Comparison of ENCODE assay signal across 11 mouse cellular contexts in the genomic region with DNA sequence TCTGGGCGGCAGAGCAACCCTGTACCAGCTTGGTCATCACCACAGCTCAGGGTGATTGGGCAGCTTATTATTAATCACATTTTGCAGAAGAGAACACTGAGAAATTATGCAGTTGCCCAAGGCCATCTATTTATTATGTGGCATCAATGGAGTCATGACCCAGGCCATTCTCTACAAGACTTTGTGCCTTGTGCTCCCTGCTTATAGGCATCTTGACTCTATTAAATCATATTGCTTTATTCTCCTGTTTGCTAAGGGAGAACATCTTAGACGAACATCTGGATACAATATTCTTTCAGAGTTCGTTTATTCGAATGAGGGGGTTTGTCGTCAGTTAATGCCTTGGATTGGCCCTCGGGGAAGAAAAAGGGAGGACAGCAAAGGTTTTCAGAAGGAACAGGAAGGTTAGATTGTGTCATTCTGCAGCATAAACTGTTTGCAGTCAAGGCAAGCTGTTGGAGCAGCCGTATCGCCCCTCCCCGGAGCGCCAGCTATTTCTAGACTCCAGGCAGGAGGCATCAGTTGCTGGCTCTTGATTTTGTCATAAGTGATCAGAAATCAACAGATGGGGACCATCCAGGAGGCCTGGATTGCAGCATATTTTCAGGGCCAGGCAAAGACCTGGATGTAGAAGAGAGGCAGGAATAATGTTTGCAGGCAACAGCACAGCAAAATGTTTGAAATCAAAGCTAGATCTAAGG.
DNase-seq lines count a peak whose midpoint lies in the region; ATAC-seq and TF ChIP-seq lines count a peak whose summit lies in the region.
"Had no signal": no experiment of that assay in that cellular context is flagged by ENCODE, and none has a peak within 500 bp of the region (broad histone marks: within the 10 kb centered on the region; RNA-seq: fewer than 3 reads in every experiment).

No protein-coding gene starts in this region.

- TF ChIP-seq POLR2A in lung, adult 2 months (IDR thresholded peaks at IDR 0.05; ENCODE audit: borderline replicate concordance, extremely low read depth, low read depth, low read length), result no peak

- no peak overlapping the region for H3K4me2 ChIP-seq in lung, embryonic 14.5 days
- H3K4me2 ChIP-seq in hindbrain, embryonic 16.5 days (ENCODE audit: low read length), result no peak overlapping the region
- no peak overlapping the region for H3K4me2 ChIP-seq in limb, embryonic 15.5 days
- H3K4me2 ChIP-seq: midbrain, embryonic 12.5 days had no signal

- no peak for TF ChIP-seq CTCF in lung, embryonic 14.5 days (IDR thresholded peaks at IDR 0.05; ENCODE audit: low read depth)
- TF ChIP-seq CTCF in lung, adult 2 months (IDR thresholded peaks at IDR 0.05; ENCODE audit: insufficient read depth, low read length), result no peak

- ATAC-seq in lung, embryonic 14.5 days (ENCODE audit: insufficient read depth), result peak; percentile 41; the same call in 1 of the 2 replicates
- ATAC-seq in hindbrain, embryonic 16.5 days, result peak; percentile 37; the same call in 1 of the 2 replicates
- ATAC-seq in limb, embryonic 15.5 days (ENCODE audit: insufficient number of reproducible peaks, low FRiP score, low TSS enrichment, low read depth), result no peak
- ATAC-seq: intestine, embryonic 16.5 days had no signal

- no peaks in the 10 kb centered on the region for H3K9me3 ChIP-seq in lung, embryonic 14.5 days (ENCODE audit: low read depth, low read length)
- H3K9me3 ChIP-seq in hindbrain, embryonic 16.5 days (ENCODE audit: control insufficient read depth, low read length), result no peaks in the 10 kb centered on the region
- no peaks in the 10 kb centered on the region for H3K9me3 ChIP-seq in limb, embryonic 15.5 days
- H3K9me3 ChIP-seq: midbrain, embryonic 12.5 days had no signal

- H3K27ac ChIP-seq in lung, embryonic 14.5 days (ENCODE audit: low read depth), result no peak overlapping the region
- H3K27ac ChIP-seq in hindbrain, embryonic 16.5 days (ENCODE audit: low read depth, low read length), result no peak overlapping the region; the same call in 1 of the 2 replicates
- H3K27ac ChIP-seq in limb, embryonic 15.5 days, result peak overlapping the region; percentile 47
- H3K27ac ChIP-seq: midbrain, embryonic 12.5 days had no signal

- H3K36me3 ChIP-seq in lung, embryonic 14.5 days (ENCODE audit: insufficient read depth), result no peaks in the 10 kb centered on the region
- H3K36me3 ChIP-seq in hindbrain, embryonic 16.5 days (ENCODE audit: control insufficient read depth, insufficient read depth, low read length), result no peaks in the 10 kb centered on the region
- no peaks in the 10 kb centered on the region for H3K36me3 ChIP-seq in limb, embryonic 15.5 days
- H3K36me3 ChIP-seq: midbrain, embryonic 12.5 days had no signal

- no peak overlapping the region for H3K4me3 ChIP-seq in lung, embryonic 14.5 days (ENCODE audit: low read depth, low read length)
- H3K4me3 ChIP-seq in lung, adult 2 months (replicated peaks; ENCODE audit: extremely low read depth, low read depth, low read length), result no peak overlapping the region
- no peak overlapping the region for H3K4me3 ChIP-seq in hindbrain, embryonic 16.5 days (ENCODE audit: low read length)
- H3K4me3 ChIP-seq in limb, embryonic 15.5 days, result no peak overlapping the region
- H3K4me3 ChIP-seq: midbrain, embryonic 12.5 days had no signal

- 43% methylated on average over 10 of the region's 10 CpGs for WGBS in lung, embryonic 14.5 days
- 64% methylated on average over 10 of the region's 10 CpGs for WGBS in lung, adult 2 months
- 63% methylated on average over 10 of the region's 10 CpGs for WGBS in hindbrain, embryonic 16.5 days
- 19% methylated on average over 10 of the region's 10 CpGs for WGBS in limb, embryonic 15.5 days

- no peaks in the 10 kb centered on the region for H3K27me3 ChIP-seq in lung, embryonic 14.5 days (ENCODE audit: insufficient read depth, low read length)
- H3K27me3 ChIP-seq in hindbrain, embryonic 16.5 days (replicated peaks; ENCODE audit: control insufficient read depth, insufficient read depth, low read length), result no peaks in the 10 kb centered on the region
- H3K27me3 ChIP-seq in limb, embryonic 15.5 days, result no peaks in the 10 kb centered on the region
- H3K27me3 ChIP-seq: midbrain, embryonic 12.5 days had no signal

- H3K9ac ChIP-seq in lung, embryonic 14.5 days, result no peak overlapping the region
- no peak overlapping the region for H3K9ac ChIP-seq in hindbrain, embryonic 16.5 days (ENCODE audit: low read depth, low read length)
- H3K9ac ChIP-seq in limb, embryonic 15.5 days, result no peak overlapping the region
- H3K9ac ChIP-seq: midbrain, embryonic 12.5 days had no signal

- no peaks in the 10 kb centered on the region for H3K4me1 ChIP-seq in lung, embryonic 14.5 days (ENCODE audit: insufficient read depth)
- 0 out of 2 replicates have a peak, but pooled peaks cover 3% of the 10 kb centered on the region for H3K4me1 ChIP-seq in lung, adult 2 months (ENCODE audit: control insufficient read depth, insufficient read depth, low read length)
- no peaks in the 10 kb centered on the region; the same call in 1 of the 2 replicates for H3K4me1 ChIP-seq in hindbrain, embryonic 16.5 days (ENCODE audit: control insufficient read depth, insufficient read depth, low read depth, low read length)
- peaks cover 19% of the 10 kb centered on the region for H3K4me1 ChIP-seq in limb, embryonic 15.5 days

- DNase-seq in lung, embryonic 14.5 days, result peak; percentile 43
- DNase-seq in lung, adult 2 months, result no peak
- DNase-seq in cerebellum, postnatal 10 days, result peak; percentile 83 to 89
- DNase-seq in spleen, adult 18-20 months, result no peak
- no peak for DNase-seq in thymus, postnatal 14 days
- DNase-seq: right cerebral cortex, adult 18-20 months; thymus, adult 18-20 months had no signal

Comparison
In these comparisons a context has a peak if more than half of its experiments do, and no peak if none do; other contexts are left out.
1. DNase-seq: peak in lung, embryonic 14.5 days (single experiment) and cerebellum, postnatal 10 days (2 of 2); none in lung, adult 2 months (single experiment), spleen, adult 18-20 months (0 of 2) and thymus, postnatal 14 days (single experiment).